Mouse (Mus musculus) bone marrow, adult 2 months (tissue): ENCODE measurements around the gene Epha7. TPM values are rescaled to one million over a fixed set of nuclear protein-coding genes. Genes with fewer than 3 reads are reported as not detected.

ENCODE experiments used
- H3K27ac ChIP-seq: fragments of 200-500 bp; 2 replicates; pipeline ENCODE4 v1.5.1; 2012; ENCODE audit warnings: low read depth, mild to moderate bottlenecking, control low read depth, inconsistent platforms, low read length; ENCODE audit not compliant: control insufficient read depth, poor library complexity, insufficient read depth
- H3K4me1 ChIP-seq: fragments of 200-500 bp; 2 replicates; pipeline ENCODE4 v1.6.1; 2011; ENCODE audit warnings: low read length; ENCODE audit not compliant: control insufficient read depth, insufficient read depth
- H3K4me3 ChIP-seq: fragments of 200-500 bp; replicated peaks from 2 replicates; pipeline ENCODE3; 2011; ENCODE audit warnings: mild to moderate bottlenecking, low read depth, low read length, control low read depth; ENCODE audit not compliant: control insufficient read depth
- CTCF ChIP-seq: fragments of 200-500 bp; IDR thresholded peaks from 2 replicates; pipeline ENCODE4 v1.5.1; 2011; ENCODE audit warnings: low read length, control low read depth; ENCODE audit not compliant: control insufficient read depth, insufficient read depth
- POLR2A ChIP-seq: fragments of 200-500 bp; IDR thresholded peaks from 2 replicates; pipeline ENCODE4 v1.6.1; 2011; ENCODE audit warnings: low read depth, mild to moderate bottlenecking, control low read depth, low read length, borderline replicate concordance; ENCODE audit not compliant: control insufficient read depth
- WGBS: fragments of 180-500 bp; shearing (Covaris S2); methylation state at CpG from one replicate; pipeline ENCODE4 v1.1.7; 2018; 5-methylcytosine and 5-hydroxymethylcytosine counted together
- polyA plus RNA-seq: library from polyadenylated mRNA; stranded (reverse); fragments of >200 nt; gene quantifications from 2 replicates; pipeline ENCODE4 v1.2.4, GENCODE M21; 2011; ENCODE audit warnings: low replicate concordance; ENCODE audit not compliant: missing spikeins, insufficient read depth, insufficient read length

The Epha7 gene
- polyA plus RNA-seq, 1 experiment = 0.45 TPM

GRCm38 (mm10) chr4:28823616-28824015 lies 10.7 kb downstream of the Epha7 start:
- Histone ChIP-seq H3K27ac (no peak overlapping the region), H3K4me1 (no peaks in the 10 kb centered on the region), H3K4me3 (no peak overlapping the region)
- WGBS = 67% methylated on average over 1 of the region's 1 CpGs
- TF ChIP-seq POLR2A (no peak), CTCF (no peak)

- no peak for TF ChIP-seq POLR2A
- no peak for TF ChIP-seq CTCF
- Histone ChIP-seq H3K4me3 (no peak overlapping the region), H3K4me1 (no peaks in the 10 kb centered on the region), H3K27ac (no peak overlapping the region)
- 77% methylated on average over 7 of the region's 7 CpGs for WGBS
Measured at GRCm38 (mm10) chr4:28824616-28825015, 11.7 kb downstream of the Epha7 start.

- TF ChIP-seq POLR2A (no peak), CTCF (no peak)
- H3K4me3 ChIP-seq = no peak overlapping the region
- 45% methylated on average over 3 of the region's 3 CpGs for WGBS
Measured at GRCm38 (mm10) chr4:28837669-28838068, 24.7 kb downstream of the Epha7 start.

DNA sequence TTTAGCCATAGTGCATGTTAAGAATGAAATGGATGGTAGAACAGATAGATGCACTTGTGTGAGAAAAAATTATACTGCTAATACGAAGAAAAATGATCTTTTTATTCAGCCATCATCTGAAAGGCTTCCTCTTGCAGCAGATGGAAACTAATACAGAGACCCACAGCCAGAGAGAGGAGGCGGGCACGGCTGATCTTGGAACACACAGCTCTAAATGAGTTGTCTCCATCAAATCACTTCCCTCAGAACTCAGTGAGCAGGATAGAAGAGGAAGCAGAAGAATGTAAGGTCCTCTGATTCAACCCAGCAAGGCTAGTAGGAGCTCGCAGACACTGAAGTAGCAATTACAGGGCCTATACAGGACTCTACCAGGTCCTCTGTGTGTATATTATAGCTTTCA lies 33.4 kb downstream of the Epha7 start:
- H3K27ac ChIP-seq = no peak overlapping the region
- H3K4me1 ChIP-seq = no peaks in the 10 kb centered on the region
- TF ChIP-seq POLR2A (no peak), CTCF (no peak)
- 67% methylated on average over 4 of the region's 4 CpGs for WGBS
- H3K4me3 ChIP-seq = no peak overlapping the region

More at GRCm38 (mm10) chr4:28837669-28838068, 24.7 kb downstream of the Epha7 start:
- Histone ChIP-seq H3K27ac (no peak overlapping the region), H3K4me1 (no peaks in the 10 kb centered on the region)

DNA sequence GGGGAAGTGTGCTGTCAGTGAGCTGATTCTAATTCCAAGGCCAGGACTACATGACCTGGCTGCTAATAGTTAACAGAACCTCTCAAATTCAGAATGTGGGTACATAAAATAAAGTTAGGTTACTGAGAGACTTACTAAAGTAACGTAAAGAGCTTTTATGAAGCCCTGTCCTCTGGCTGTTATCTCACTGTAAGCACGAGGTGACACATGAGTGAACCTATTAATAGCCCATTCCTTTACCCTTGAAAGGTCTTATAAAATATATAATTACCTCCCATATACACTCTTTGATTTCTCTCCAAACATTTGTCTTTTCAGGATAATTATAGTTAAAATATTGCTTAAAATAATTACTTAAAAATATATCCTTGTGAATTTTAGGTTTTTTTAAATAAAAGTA lies 37.5 kb downstream of the Epha7 start:
- Histone ChIP-seq H3K4me3 (no peak overlapping the region), H3K4me1 (no peaks in the 10 kb centered on the region), H3K27ac (no peak overlapping the region)
- 81% methylated on average over 2 of the region's 2 CpGs for WGBS
- TF ChIP-seq POLR2A (no peak), CTCF (no peak)

- TF ChIP-seq POLR2A = no peak
- TF ChIP-seq CTCF = no peak
- WGBS = 81% methylated on average over 6 of the region's 6 CpGs
- no peaks in the 10 kb centered on the region for H3K4me1 ChIP-seq
- no peak overlapping the region for H3K27ac ChIP-seq
- no peak overlapping the region for H3K4me3 ChIP-seq
Measured at GRCm38 (mm10) chr4:28862845-28863666, 50.1 kb downstream of the Epha7 start.

DNA sequence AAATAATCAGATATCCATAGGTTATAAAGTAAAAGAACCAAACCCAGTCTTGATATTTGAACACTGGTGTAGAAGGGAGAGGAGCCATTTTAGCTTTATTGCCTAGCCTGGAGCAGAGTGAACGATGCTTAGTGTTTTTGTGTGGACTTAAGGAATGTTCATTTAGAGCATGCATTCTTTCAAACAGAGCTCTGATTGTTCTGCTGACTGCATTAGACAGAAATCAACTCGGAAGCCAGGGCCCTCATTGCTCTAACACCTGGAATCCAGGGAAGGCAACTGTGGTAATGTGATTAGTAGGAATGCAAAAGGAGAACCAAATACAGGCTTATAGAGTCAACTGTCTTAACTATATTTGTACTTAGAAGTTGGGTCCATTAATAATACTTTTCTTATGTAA lies 53.5 kb downstream of the Epha7 start:
- 81% methylated on average over 2 of the region's 2 CpGs for WGBS

DNA sequence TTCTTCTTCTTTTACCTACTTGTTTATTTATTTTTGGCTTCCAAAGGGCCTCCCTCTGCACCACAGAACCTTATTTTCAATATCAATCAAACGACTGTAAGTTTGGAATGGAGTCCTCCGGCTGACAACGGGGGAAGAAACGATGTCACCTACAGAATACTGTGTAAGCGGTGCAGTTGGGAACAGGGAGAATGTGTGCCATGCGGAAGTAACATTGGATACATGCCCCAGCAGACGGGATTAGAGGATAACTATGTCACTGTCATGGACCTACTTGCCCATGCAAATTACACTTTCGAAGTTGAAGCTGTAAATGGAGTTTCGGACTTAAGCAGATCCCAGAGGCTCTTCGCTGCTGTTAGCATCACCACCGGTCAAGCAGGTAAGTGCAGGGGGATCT lies 58.7 kb downstream of the Epha7 start:
- H3K4me3 ChIP-seq = no peak overlapping the region
- 89% methylated on average over 11 of the region's 11 CpGs for WGBS
- TF ChIP-seq CTCF (no peak), POLR2A (no peak)
- no peaks in the 10 kb centered on the region for H3K4me1 ChIP-seq
- no peak overlapping the region for H3K27ac ChIP-seq

More for the DNA sequence above, 53.5 kb downstream of the Epha7 start:
- Histone ChIP-seq H3K4me1 (no peaks in the 10 kb centered on the region), H3K27ac (no peak overlapping the region), H3K4me3 (no peak overlapping the region)
- no peak for TF ChIP-seq POLR2A
